Mouse (Mus musculus): ENCODE measurements around the gene Spib.

Spib gene

DNA sequence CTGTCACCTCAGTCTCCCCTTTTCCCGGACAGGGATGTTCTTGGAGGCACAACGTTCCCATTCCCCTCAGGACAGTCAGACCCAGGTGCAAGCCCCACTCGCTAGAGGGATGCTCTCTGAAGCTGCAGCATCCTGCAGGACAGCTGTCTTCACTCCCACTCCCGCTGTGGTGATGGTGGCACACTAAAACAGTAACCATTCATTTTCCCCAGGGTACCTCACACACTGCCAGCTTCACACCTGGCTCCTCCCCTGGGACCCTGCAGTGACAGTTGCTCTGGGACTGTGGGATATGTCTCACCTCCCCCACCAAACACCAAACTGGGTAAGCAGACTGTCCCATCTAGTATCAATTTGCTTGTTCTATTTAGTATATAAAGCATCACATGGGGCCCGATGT is 15.9 kb upstream of the Spib start:
- DNase-seq, result no peak

DNA sequence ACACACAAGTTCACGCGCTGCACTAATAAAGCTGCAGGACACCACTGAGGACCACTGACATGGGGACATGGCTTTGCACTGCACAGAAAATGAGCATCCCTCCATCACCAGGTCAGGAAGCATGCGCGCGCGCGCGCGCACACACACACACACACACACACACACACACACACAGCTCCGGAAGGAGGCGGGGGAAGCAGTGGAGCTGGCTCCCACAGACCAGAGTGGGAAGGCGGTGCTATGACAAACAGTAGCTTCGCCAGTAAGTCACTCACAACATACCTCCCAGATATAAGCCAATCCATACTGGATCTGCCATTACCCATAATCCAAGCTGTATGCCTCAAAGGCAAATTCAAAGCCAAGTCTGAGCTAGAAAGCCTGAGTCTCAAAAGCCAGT is 15.2 kb upstream of the Spib start:
- no peak for DNase-seq

DNA sequence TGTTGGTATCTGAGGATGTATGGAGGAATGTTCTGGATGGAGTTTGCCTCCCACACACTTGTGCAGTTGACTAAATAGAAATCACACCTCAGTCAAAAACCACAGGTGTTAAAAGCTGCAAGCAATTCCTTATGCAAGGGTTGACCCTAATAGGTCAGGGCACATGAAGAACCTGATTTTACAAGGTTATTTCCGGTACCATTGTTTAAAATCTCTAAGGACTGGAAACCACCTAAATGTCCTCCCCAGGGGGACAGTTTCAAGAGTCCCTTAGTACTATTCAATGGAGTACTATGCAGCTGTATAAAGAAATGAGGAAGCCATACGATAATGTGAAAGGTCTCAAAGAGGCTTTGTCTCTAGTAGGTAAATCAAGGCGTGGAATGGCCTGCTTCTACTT is 14.4 kb upstream of the Spib start:
- DNase-seq, result no peak

- no peak for DNase-seq
Measured at GRCm38 (mm10) chr7:44543071-44543470, 11.2 kb upstream of the Spib start.

DNA sequence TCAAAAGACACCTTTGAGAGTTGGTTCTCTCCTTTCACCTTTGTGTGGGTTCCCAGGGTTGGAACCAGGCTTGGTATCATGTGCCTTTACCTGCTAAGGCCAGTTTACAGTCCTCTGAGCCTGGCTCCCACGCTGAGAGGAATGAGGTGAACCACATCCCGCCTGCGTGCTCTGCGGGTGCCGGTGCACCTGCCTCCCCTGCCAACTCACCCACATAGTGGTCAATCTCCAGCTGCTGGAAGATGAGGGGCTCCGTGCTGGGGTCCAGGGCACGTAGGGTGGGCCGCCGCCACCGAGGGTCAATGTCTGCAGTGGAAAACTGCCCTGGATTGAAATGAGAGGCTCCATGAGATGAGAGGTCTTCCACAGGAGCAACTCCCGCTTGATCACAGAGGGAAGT is 10.7 kb upstream of the Spib start:
- no peak for DNase-seq

GRCm38 (mm10) chr7:44538756-44539624 is 7.1 kb upstream of the Spib start:
- no peak for DNase-seq

DNA sequence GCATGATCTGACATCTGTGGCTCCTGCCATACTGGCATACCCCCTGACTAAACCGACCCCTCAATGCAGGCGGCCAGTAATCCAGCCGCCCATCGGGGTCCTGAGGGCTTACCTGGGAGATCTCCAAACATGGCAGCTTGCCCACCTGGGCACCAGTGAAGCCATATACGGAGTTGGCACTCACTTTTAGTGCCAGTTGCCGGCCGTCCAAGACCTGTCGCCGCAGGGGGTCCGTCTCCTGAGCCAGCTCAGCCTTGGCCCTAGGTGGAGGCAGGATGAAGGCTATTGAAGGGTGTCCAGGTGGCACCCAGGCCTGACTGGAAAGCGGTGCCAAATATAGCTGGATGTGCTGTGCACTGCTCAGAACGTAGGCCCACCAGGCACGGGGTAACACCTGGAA is 5.6 kb upstream of the Spib start:
- DNase-seq, result no peak

DNA sequence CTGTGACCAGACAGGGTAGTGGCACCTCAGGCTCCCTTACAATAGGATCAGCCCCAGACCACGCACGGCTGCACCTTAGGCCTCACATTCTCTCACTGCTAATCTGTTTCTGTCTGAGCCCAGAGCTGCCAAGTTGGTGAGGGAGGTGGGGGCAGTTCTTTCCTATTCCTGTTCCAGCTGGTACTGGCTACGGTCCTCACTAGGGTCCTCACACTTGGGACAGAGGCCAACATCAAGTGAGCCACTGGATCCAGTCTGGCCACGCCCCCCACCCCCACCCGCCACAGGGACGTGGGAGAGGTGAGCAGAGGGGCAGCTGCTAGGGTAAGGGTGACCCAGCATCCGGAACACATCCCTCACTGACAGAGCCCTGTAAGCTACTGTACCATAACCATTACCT is 5.1 kb upstream of the Spib start:
- no peak for DNase-seq

DNA sequence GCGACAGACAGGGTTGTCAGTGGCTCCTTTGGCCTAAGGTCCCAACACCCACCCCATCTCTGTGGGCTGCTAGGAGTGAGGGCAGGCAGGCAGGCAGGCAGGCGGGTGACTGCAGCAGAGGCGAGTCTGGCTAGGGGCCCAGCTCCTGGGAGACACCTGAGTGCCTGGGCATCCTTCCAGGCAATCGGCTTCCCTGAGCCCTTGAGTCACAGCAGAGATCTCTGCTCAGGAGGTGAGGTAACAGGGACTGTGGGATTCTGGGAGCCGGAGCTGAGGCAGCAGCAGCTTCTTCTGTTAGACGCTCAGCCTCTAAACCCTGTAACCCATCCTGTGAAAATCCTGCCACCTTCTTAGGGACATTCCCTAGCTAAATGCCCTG is 4.7 kb upstream of the Spib start:
- DNase-seq, result peak; percentile 51 to 52

- DNase-seq, result no peak
Measured at GRCm38 (mm10) chr7:44535657-44536589, 4.1 kb upstream of the Spib start.

DNA sequence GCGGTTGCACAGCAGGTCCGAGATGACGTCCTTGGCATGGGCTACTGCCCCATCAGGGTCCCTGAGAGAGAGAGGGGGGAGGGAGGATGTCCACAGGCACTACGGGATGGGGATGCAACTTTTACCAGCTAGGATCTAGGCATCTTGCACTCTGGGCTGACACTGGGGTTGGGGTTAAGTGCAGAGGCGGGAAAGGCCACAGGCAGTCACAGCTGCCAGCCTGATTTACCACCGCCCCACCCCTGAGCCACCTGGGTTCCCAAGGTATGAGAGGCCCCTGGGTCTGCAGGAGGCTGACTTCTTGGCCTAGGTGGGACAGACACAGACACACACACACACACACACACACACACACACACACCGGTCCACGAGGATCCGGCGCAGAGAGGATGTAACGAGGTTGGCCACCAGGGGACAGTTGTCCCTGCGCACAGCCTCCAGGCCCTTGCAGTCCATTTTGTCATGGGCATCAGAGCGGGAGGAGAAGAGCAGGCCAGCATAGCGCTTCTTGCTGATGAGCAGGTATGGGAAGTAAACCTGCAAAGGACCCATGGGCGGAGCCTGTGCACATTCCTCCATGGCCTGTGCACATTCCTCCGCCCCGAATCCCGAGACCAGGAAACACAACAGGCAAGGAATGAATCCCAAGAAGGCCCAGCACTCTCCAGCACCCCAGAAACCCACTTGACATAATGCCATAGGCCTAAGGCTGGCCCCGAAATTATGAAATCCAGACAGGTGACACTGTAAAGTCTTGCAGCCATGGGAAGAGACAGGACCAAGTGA is 3.0 kb upstream of the Spib start:
- DNase-seq, result no peak

GRCm38 (mm10) chr7:44534242-44534641 is 2.4 kb upstream of the Spib start:
- no peak for DNase-seq

- DNase-seq, result no peak
Measured at GRCm38 (mm10) chr7:44533746-44534045, 1.8 kb upstream of the Spib start.

- no peak for DNase-seq
Measured at GRCm38 (mm10) chr7:44532918-44533745, 1.3 kb upstream of the Spib start.

DNA sequence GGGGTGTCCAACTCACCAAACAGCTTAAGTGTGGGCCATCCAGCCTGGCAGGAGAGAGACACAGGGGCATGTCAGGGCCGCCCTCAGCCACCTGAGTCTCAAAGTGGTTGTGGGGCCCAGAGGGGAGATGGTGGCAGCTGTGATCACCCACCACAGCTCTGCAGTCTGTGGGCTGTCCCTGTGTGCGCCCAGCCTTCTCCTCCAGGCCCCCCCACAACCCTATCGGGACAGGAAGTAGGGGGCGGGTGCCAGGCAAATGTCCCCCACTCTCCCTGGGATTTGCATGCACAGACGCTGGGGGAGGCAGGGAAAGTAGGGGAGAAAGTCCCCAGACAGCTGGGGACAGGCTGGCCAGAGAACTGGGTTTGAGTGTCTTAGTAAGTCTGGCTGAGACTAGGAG is 664 bp downstream of the Spib start:
- DNase-seq, result no peak

DNA sequence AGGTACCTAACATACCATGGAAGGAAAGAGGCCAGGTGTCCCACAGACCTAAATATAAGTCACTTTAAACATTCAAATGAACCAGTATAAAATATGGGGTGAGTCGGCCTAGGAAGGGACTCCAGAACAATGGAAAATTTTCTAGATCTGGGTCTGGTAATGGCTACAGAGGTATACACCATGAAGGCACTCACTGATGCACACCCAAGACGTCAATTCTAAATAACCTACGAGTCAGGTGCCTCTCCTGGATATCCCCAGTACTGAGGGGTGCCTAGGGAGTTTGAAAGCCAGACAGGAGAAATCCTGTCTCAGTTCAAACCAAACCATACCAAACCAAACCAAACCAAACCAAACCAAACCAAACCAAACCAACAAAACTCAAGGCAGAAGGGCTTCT is 1.4 kb downstream of the Spib start:
- no peak for DNase-seq

- DNase-seq, result no peak
Measured at GRCm38 (mm10) chr7:44529518-44529917, 2.4 kb downstream of the Spib start.

DNA sequence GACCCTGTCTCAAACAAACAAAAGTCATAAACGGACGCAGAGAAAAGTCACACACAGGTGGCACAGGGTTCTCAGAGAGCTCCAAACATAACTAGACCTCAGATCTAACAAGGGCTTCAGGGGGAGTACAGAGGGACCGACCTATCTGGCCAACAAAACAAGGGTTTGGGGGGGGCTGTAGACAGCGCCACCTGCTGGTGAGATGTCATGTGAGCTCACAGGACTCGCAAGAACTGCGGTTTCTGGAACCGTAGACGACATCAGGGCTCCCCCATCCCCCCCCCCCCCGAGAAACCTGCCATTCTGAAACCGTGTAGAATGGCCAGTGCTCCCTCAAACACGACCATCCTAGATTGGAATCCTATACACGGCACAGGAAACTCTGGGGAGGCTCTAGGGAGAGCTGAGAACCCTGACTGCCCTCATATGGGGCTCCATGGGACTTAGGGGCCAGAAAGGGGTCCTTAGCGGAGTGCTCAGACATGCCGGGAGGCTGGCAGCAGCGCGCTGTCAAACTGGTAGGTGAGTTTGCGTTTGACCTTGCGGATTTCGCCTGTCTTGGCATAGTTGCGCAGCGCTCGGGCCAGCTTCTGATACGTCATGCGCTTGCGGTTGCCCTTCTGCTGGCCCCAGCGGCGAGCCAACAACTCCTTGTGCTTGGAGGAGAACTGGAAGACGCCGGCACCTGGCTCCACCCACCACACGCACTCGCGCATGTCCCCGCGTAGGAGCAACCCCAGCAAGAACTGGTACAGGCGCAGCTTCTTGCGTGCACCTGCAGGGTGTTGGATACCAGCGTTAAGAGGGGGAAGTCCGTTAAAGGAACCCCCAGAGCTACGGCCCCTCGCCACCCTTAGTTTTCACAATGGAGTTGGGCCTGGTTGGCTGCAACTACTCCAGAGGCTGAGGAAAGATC is 4.1 kb downstream of the Spib start:
- DNase-seq, result peak; percentile 85

- DNase-seq, result no peak
Measured at GRCm38 (mm10) chr7:44526414-44527154, 5.3 kb downstream of the Spib start.

GRCm38 (mm10) chr7:44525126-44525832 is 6.6 kb downstream of the Spib start:
- DNase-seq, result peak; percentile 90 to 92

Data from kidney, adult 8-10 months (tissue).